Mouse (Mus musculus) gastrocnemius, adult 8-10 months (tissue): ENCODE data around the gene Tex29. TPM values are rescaled to one million over a fixed set of nuclear protein-coding genes. Genes with fewer than 3 reads are reported as not detected.

Experiments
- DNase-seq, 2 experiments: peaks; one replicate each; pipeline ENCODE4 v3.0.0; 2022; ENCODE audit warnings: low spot score in 2 of 2
- total RNA-seq, 4 experiments: library from RNA; stranded (reverse); gene quantifications; 2 replicates each; pipeline ENCODE4 v1.2.4; 2022

The Tex29 gene
- not detected for total RNA-seq

- DNase-seq: no peak
Measured at GRCm38 (mm10) chr8:11840174-11840573, at the start of gene Tex29. Gene Tex29 (plus strand): TSS chr8:11840474.

- DNase-seq: no peak
Measured at GRCm38 (mm10) chr8:11794956-11795355, 45.3 kb upstream of the Tex29 start.

- DNase-seq: no peak
Measured at GRCm38 (mm10) chr8:11797128-11797527, 43.1 kb upstream of the Tex29 start.

GRCm38 (mm10) chr8:11797729-11798479 lies 42.4 kb upstream of the Tex29 start:
- no peak for DNase-seq

GRCm38 (mm10) chr8:11798480-11798867 lies 41.8 kb upstream of the Tex29 start:
- no peak for DNase-seq

GRCm38 (mm10) chr8:11799098-11799497 lies 41.2 kb upstream of the Tex29 start:
- no peak for DNase-seq

- DNase-seq: no peak
Measured at GRCm38 (mm10) chr8:11800481-11800880, 39.8 kb upstream of the Tex29 start.

- no peak for DNase-seq
Measured at GRCm38 (mm10) chr8:11801571-11801970, 38.7 kb upstream of the Tex29 start.

GRCm38 (mm10) chr8:11804914-11805313 lies 35.4 kb upstream of the Tex29 start:
- no peak for DNase-seq

- no peak for DNase-seq
Measured at GRCm38 (mm10) chr8:11806252-11806651, 34.0 kb upstream of the Tex29 start.

GRCm38 (mm10) chr8:11807361-11807760 lies 32.9 kb upstream of the Tex29 start:
- DNase-seq: peak in 1 of 2 experiments; percentile 25

GRCm38 (mm10) chr8:11808047-11808446 lies 32.2 kb upstream of the Tex29 start:
- DNase-seq: no peak

- no peak for DNase-seq
Measured at GRCm38 (mm10) chr8:11810426-11810825, 29.8 kb upstream of the Tex29 start.

- no peak for DNase-seq
Measured at GRCm38 (mm10) chr8:11813801-11814200, 26.5 kb upstream of the Tex29 start.

GRCm38 (mm10) chr8:11815206-11815605 lies 25.1 kb upstream of the Tex29 start:
- no peak for DNase-seq

GRCm38 (mm10) chr8:11820136-11820535 lies 20.1 kb upstream of the Tex29 start:
- no peak for DNase-seq

GRCm38 (mm10) chr8:11820568-11820967 lies 19.7 kb upstream of the Tex29 start:
- no peak for DNase-seq

- DNase-seq: no peak
Measured at GRCm38 (mm10) chr8:11821451-11822206, 18.6 kb upstream of the Tex29 start.

- DNase-seq: no peak
Measured at GRCm38 (mm10) chr8:11822550-11823060, 17.7 kb upstream of the Tex29 start.

GRCm38 (mm10) chr8:11825756-11826155 lies 14.5 kb upstream of the Tex29 start:
- no peak for DNase-seq

GRCm38 (mm10) chr8:11827312-11827711 lies 13.0 kb upstream of the Tex29 start:
- DNase-seq: no peak

- DNase-seq: no peak
Measured at GRCm38 (mm10) chr8:11830214-11831046, 9.8 kb upstream of the Tex29 start.
